Mouse (Mus musculus) liver (tissue): ENCODE data around the gene Ky.

ENCODE experiments used
- DNase-seq: peaks from one replicate; pipeline ENCODE4 v3.0.0-alpha.2; 2020; ENCODE audit warnings: mixed read lengths

Gene Ky

GRCm38 (mm10) chr9:102553781-102554180, 48.2 kb downstream of the Ky start:
- no peak for DNase-seq

- no peak for DNase-seq
Measured at GRCm38 (mm10) chr9:102558463-102558862, 52.9 kb downstream of the Ky start.

- no peak for DNase-seq
Measured at GRCm38 (mm10) chr9:102572888-102573287, 67.3 kb downstream of the Ky start.

- DNase-seq: no peak
Measured at GRCm38 (mm10) chr9:102577480-102577879, 71.9 kb downstream of the Ky start.

- no peak for DNase-seq
Measured at GRCm38 (mm10) chr9:102581921-102582469, 76.4 kb downstream of the Ky start.

GRCm38 (mm10) chr9:102587347-102587746, 81.8 kb downstream of the Ky start:
- no peak for DNase-seq

- DNase-seq: no peak
Measured at GRCm38 (mm10) chr9:102594667-102595393, 89.3 kb downstream of the Ky start.
